Mouse (Mus musculus): ENCODE results near the gene Atxn7l1. TPM values are rescaled to one million over a fixed set of nuclear protein-coding genes. Genes with fewer than 3 reads are reported as not detected.

Atxn7l1 gene
- polyA plus RNA-seq, 1 experiment = 129 TPM

GRCm38 (mm10) chr12:33110894-33111471 is 36.5 kb upstream of the Atxn7l1 start:
- DNase-seq = no peak
- no peaks in the 10 kb centered on the region for H3K27me3 ChIP-seq (ENCODE audit: control insufficient read depth, insufficient read depth, low read length)
- H3K36me3 ChIP-seq (ENCODE audit: control insufficient read depth, insufficient read depth, low read length) = no peaks in the 10 kb centered on the region
- WGBS = 25% methylated on average over 14 of the region's 14 CpGs
- TF ChIP-seq POLR2A (IDR thresholded peaks at IDR 0.05; ENCODE audit: control insufficient read depth, extremely low read depth, insufficient read depth, low read length, poor library complexity) (no peak), CTCF (IDR thresholded peaks at IDR 0.05; ENCODE audit: borderline replicate concordance, control insufficient read depth, extremely low read depth, insufficient read depth, low read length, poor library complexity) (no peak)
- peaks cover 8% of the 10 kb centered on the region for H3K4me1 ChIP-seq (replicated peaks; ENCODE audit: control insufficient read depth, insufficient read depth, low read length)
- H3K4me3 ChIP-seq (ENCODE audit: control insufficient read depth, insufficient read depth, low read length) = no peak overlapping the region
- H3K27ac ChIP-seq (ENCODE audit: control insufficient read depth, insufficient read depth, low read length) = peak overlapping the region; percentile 30; the same call in 1 of the 2 replicates

DNA sequence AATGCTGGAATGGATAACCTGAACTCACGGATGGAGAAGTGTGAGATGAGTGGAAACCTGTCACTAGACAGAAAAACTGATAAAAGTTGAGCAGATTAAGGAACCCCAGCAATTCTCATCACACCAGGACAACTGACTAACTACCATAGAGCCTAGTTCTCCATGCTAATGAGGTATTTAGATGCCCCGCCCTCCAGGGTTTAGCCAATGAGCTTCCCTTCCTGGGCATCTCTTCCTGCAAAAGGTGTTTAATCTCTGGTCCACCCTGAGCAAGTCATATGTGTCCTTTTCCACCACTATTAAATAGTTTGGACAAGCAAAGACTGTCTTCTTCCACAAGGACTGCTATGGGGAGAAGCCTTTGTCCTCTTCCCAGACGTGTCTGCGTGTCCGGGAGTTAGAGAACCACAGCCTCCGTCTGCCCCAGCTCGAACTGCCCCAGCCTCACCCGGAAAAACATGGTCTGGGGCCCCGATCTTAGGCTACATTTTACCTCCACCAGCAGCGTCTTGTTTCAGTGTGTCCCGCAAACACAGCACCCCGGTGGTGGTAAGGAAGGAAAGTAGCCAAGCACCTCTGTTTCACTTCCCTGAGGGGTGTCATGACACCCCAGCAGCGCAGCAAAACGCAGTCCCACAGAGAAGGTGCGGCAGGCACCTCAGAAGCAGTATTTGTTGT is 28.7 kb upstream of the Atxn7l1 start:
- no peaks in the 10 kb centered on the region for H3K27me3 ChIP-seq (ENCODE audit: control insufficient read depth, insufficient read depth, low read length)

DNA sequence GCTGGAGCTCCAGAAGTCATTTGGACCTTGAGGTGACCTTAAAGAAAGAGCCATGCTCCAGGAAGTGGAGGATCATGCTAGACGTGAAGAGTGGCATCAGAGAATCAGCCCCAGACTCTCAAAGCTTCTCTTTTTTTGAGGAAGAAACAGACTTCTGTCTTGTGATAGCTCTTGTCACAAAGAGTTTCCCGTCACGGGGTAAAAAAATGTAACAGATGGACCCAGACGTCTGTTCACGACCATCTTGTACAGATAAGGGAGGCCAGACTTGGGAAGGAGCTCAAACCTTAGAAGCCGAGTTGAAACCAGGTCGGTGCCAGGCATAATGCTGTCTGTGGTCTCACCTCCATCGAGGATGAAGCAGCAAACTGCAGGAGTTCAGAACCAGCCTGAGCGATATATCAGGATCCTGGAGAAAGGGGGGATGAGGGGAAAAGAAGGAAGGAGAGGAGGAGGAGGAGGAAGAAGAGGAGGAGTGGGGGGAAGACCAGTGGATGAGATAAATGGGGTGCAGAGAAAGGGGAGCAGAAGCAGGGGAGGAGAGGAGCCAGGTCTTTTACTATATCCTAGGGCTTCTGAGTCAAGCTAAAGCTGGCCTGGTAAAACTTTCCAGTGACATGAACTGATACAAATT is 21.8 kb upstream of the Atxn7l1 start:
- no peak for TF ChIP-seq POLR2A (IDR thresholded peaks at IDR 0.05; ENCODE audit: control insufficient read depth, extremely low read depth, insufficient read depth, low read length, poor library complexity)
- no peak for TF ChIP-seq CTCF (IDR thresholded peaks at IDR 0.05; ENCODE audit: borderline replicate concordance, control insufficient read depth, extremely low read depth, insufficient read depth, low read length, poor library complexity)
- Histone ChIP-seq H3K4me1 (replicated peaks; ENCODE audit: control insufficient read depth, insufficient read depth, low read length) (peaks cover 4% of the 10 kb centered on the region; the same call in 1 of the 2 replicates), H3K27me3 (ENCODE audit: control insufficient read depth, insufficient read depth, low read length) (no peaks in the 10 kb centered on the region), H3K4me3 (ENCODE audit: control insufficient read depth, insufficient read depth, low read length) (no peak overlapping the region), H3K36me3 (ENCODE audit: control insufficient read depth, insufficient read depth, low read length) (no peaks in the 10 kb centered on the region), H3K27ac (ENCODE audit: control insufficient read depth, insufficient read depth, low read length) (no peak overlapping the region)
- WGBS = 37% methylated on average over 9 of the region's 9 CpGs
- no peak for DNase-seq

More for the DNA sequence above, 28.7 kb upstream of the Atxn7l1 start:
- Histone ChIP-seq H3K4me3 (ENCODE audit: control insufficient read depth, insufficient read depth, low read length) (peak overlapping the region; percentile 22), H3K4me1 (replicated peaks; ENCODE audit: control insufficient read depth, insufficient read depth, low read length) (no peaks in the 10 kb centered on the region), H3K27ac (ENCODE audit: control insufficient read depth, insufficient read depth, low read length) (no peak overlapping the region), H3K36me3 (ENCODE audit: control insufficient read depth, insufficient read depth, low read length) (no peaks in the 10 kb centered on the region)
- 63% methylated on average over 15 of the region's 15 CpGs for WGBS
- DNase-seq = peak; percentile 37
- TF ChIP-seq POLR2A (IDR thresholded peaks at IDR 0.05; ENCODE audit: control insufficient read depth, extremely low read depth, insufficient read depth, low read length, poor library complexity) (no peak), CTCF (IDR thresholded peaks at IDR 0.05; ENCODE audit: borderline replicate concordance, control insufficient read depth, extremely low read depth, insufficient read depth, low read length, poor library complexity) (no peak)

GRCm38 (mm10) chr12:33126243-33126642 is 21.2 kb upstream of the Atxn7l1 start:
- Histone ChIP-seq H3K4me1 (replicated peaks; ENCODE audit: control insufficient read depth, insufficient read depth, low read length) (peaks cover 4% of the 10 kb centered on the region; the same call in 1 of the 2 replicates), H3K27me3 (ENCODE audit: control insufficient read depth, insufficient read depth, low read length) (no peaks in the 10 kb centered on the region), H3K27ac (ENCODE audit: control insufficient read depth, insufficient read depth, low read length) (no peak overlapping the region), H3K36me3 (ENCODE audit: control insufficient read depth, insufficient read depth, low read length) (no peaks in the 10 kb centered on the region), H3K4me3 (ENCODE audit: control insufficient read depth, insufficient read depth, low read length) (no peak overlapping the region)
- no peak for TF ChIP-seq POLR2A (IDR thresholded peaks at IDR 0.05; ENCODE audit: control insufficient read depth, extremely low read depth, insufficient read depth, low read length, poor library complexity)
- TF ChIP-seq CTCF (IDR thresholded peaks at IDR 0.05; ENCODE audit: borderline replicate concordance, control insufficient read depth, extremely low read depth, insufficient read depth, low read length, poor library complexity) = no peak
- no peak for DNase-seq

DNA sequence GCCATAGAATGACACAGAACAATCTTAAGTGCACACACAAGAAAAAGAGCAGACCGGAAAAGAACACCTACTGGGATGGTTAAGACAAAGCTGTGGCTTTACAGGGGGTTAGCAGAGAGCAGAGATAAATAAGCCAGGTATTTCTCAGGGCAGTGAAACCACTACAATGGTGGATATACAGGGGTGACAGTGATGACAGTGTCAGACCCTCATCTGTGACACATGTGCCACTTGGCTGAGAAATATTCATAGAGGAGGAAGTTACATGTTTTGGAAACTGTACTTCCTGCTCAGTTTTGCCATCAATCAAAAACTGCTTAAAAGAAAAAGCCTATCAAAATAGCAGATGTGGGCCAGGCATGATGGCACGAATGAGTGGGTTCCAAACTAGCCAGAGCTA is 19.4 kb upstream of the Atxn7l1 start:
- no peak for DNase-seq
- 61% methylated on average over 2 of the region's 2 CpGs for WGBS
- TF ChIP-seq POLR2A (IDR thresholded peaks at IDR 0.05; ENCODE audit: control insufficient read depth, extremely low read depth, insufficient read depth, low read length, poor library complexity) (no peak), CTCF (IDR thresholded peaks at IDR 0.05; ENCODE audit: borderline replicate concordance, control insufficient read depth, extremely low read depth, insufficient read depth, low read length, poor library complexity) (no peak)
- Histone ChIP-seq H3K27ac (ENCODE audit: control insufficient read depth, insufficient read depth, low read length) (no peak overlapping the region), H3K4me1 (replicated peaks; ENCODE audit: control insufficient read depth, insufficient read depth, low read length) (peaks cover 11% of the 10 kb centered on the region), H3K36me3 (ENCODE audit: control insufficient read depth, insufficient read depth, low read length) (no peaks in the 10 kb centered on the region), H3K4me3 (ENCODE audit: control insufficient read depth, insufficient read depth, low read length) (no peak overlapping the region), H3K27me3 (ENCODE audit: control insufficient read depth, insufficient read depth, low read length) (no peaks in the 10 kb centered on the region)

GRCm38 (mm10) chr12:33128702-33129101 is 18.8 kb upstream of the Atxn7l1 start:
- no peak for TF ChIP-seq POLR2A (IDR thresholded peaks at IDR 0.05; ENCODE audit: control insufficient read depth, extremely low read depth, insufficient read depth, low read length, poor library complexity)
- TF ChIP-seq CTCF (IDR thresholded peaks at IDR 0.05; ENCODE audit: borderline replicate concordance, control insufficient read depth, extremely low read depth, insufficient read depth, low read length, poor library complexity) = no peak
- WGBS = 99% methylated on average over 7 of the region's 7 CpGs
- no peaks in the 10 kb centered on the region for H3K36me3 ChIP-seq (ENCODE audit: control insufficient read depth, insufficient read depth, low read length)
- H3K27ac ChIP-seq (ENCODE audit: control insufficient read depth, insufficient read depth, low read length) = no peak overlapping the region
- H3K27me3 ChIP-seq (ENCODE audit: control insufficient read depth, insufficient read depth, low read length) = no peaks in the 10 kb centered on the region
- H3K4me3 ChIP-seq (ENCODE audit: control insufficient read depth, insufficient read depth, low read length) = no peak overlapping the region
- no peak for DNase-seq
- H3K4me1 ChIP-seq (replicated peaks; ENCODE audit: control insufficient read depth, insufficient read depth, low read length) = peaks cover 11% of the 10 kb centered on the region
